Mouse (Mus musculus): ENCODE data around the gene Plekho1.

Plekho1 gene

DNA sequence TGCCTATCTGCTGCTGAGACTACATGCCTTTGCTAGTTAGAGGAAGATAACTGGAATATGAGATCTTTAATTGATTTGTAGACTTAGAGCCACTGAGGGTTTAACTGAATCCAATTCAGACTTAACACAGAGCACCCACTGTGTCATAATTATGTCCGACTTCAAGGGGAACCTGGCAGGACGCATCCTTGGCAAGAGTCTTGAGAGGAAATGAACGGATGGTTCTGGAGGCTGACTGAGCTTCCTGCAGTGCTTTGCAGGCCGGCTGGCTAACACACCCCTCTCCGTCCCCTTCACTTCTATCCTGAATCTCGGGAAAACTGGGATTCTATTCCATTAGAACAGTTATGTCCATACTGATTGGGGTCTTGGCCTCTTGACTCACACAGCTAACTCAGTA is 12.7 kb upstream of the Plekho1 start:
- no peak for DNase-seq (ENCODE audit: low spot score in 2 of 2)

- DNase-seq (ENCODE audit: low spot score in 2 of 2), result no peak
Measured at GRCm38 (mm10) chr3:96001560-96001959, 5.8 kb upstream of the Plekho1 start.

DNA sequence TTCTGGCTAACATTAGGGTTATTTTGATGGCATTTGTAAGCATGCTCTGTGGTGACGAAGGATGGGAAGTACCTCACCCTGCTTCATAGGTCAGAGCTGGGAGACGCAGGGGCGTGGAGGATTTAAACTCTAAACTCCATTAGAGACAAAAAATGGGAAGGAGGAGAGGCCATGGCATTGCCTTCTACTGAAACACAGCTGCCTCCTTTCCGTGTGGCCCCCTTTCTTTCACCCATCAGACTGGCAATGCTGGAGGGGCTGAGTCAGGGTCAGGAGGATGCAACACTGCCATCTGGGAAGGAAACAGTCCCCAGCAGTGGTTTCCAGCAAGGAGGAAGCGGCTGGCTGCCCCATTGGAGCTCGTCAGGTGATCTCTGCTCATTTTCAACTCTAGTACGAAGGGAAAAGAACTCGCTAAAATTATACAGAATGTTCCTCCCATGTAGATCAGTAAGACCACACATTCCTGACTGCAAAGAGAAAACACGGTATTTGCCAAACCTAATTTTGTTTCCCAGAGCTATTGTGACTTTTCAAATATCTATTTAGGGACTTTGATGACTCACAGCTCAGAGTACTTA is 5.2 kb upstream of the Plekho1 start:
- no peak for DNase-seq (ENCODE audit: low spot score in 2 of 2)

- DNase-seq (ENCODE audit: low spot score in 2 of 2), result no peak
Measured at GRCm38 (mm10) chr3:96000080-96000632, 4.4 kb upstream of the Plekho1 start.

- no peak for DNase-seq (ENCODE audit: low spot score in 2 of 2)
Measured at GRCm38 (mm10) chr3:95999308-96000079, 3.7 kb upstream of the Plekho1 start.

GRCm38 (mm10) chr3:95997203-95997721 is 1.5 kb upstream of the Plekho1 start:
- DNase-seq (ENCODE audit: low spot score in 2 of 2), result no peak

- DNase-seq (ENCODE audit: low spot score in 2 of 2), result no peak
Measured at GRCm38 (mm10) chr3:95996451-95997073, 761 bp upstream of the Plekho1 start.

DNA sequence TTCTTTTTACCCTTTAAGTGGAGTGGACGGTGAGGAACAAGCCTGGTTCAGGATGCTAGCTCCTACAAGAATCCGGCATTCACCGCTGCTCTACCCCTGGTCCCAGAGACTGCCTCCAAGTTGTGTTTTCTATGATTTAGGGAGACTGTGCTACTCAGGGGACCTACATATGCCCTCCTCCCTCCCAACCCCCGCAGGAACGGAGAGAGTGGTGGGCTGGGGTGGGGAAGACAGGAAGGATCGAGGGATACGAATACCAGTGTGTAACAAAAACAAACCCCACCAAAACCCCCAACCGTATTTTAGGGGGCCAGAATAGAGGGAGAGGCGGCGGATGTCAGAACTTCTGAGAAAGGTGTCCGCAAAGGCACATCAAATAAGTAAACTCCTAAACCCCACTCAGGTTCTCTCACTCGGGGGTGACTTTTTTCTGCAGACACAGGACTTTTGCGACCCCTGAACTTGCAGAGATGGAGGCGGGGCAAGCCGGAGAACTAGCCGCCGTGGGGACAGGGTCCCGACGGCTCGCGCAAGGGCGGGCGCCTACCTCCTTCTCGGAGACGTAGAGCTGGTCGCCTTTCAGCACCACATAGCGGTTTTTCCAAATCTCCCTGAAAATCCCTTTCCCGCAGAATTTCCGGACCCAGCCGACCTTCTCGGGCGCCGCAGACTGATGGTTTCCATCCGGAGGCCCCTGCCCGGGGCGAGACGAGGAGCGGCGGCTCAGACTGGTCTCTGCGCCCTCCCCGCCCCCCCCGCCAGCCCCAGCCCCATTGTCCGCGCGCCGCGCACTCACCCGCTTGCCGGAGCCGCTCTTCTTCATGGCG is 613 bp downstream of the Plekho1 start:
- no peak for DNase-seq (ENCODE audit: low spot score in 2 of 2)

DNA sequence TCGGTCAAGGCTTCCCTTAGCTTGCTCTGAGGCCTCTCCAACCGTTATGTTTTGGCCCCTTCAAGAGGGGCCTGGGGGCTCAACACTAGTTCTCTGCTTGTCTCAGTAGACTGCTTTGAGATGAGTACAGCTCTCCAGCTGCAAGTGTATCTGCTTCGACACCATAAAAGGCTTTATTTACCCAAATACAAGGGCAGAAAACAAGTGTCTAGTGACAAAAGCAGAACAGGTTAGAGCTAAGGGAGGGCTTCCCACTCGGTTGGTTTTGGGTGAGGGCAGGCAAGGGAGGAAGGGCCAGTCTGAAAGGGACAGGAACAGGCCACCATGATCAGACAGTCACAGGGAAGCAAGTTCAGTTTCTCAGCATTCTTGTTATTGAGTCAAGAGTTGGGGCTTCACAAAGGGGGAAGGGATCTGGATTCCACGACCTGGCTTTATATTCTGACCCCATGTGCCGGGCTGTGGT is 1.4 kb downstream of the Plekho1 start:
- DNase-seq (ENCODE audit: low spot score in 2 of 2), result no peak

DNA sequence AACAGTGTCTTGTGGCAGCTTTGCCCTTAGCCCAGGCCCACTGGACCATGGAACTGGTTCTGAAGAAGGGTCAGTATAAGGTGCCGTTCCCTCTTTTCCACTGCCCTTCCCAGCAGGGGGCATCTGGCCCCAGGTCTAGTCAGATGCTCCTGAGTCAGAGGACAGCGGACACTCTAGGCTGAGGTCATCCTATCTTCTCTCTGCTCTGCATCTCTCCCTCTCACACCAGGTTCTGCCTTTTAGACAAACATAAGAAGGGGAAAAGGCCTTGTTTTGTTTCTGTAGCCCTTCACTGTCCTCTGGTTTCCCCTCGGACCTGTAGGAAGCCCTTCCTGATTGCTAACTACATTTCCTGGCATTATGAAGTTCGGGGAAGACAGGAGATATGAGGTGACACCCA is 1.9 kb downstream of the Plekho1 start:
- DNase-seq (ENCODE audit: low spot score in 2 of 2), result no peak

GRCm38 (mm10) chr3:95992990-95993603 is 2.7 kb downstream of the Plekho1 start:
- no peak for DNase-seq (ENCODE audit: low spot score in 2 of 2)

DNA sequence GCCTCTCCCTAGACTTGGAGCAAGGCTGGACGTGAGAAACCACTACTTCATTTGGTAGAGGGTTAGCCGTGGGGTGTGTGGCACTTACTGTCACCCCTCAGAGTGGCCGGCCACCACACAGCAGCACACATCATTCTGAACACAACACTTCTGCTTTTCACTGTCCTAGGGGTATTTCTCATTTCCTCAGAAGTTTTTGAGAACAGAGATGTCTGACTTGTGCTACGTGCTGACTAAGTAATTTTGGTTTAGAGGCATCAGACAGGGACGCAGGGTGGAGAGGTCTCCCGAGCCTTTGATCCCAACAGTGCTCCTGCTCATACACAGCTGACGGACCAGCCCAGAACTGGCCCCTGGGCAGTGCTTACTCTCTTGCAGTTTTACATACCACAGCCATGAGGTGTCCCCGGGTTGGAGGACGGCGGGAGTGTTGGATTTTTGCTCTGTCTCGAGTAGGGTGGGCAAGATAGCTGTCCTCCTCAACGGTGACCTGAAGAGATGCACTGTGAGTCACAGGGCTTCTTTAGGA is 5.3 kb downstream of the Plekho1 start:
- DNase-seq (ENCODE audit: low spot score in 2 of 2), result no peak

DNA sequence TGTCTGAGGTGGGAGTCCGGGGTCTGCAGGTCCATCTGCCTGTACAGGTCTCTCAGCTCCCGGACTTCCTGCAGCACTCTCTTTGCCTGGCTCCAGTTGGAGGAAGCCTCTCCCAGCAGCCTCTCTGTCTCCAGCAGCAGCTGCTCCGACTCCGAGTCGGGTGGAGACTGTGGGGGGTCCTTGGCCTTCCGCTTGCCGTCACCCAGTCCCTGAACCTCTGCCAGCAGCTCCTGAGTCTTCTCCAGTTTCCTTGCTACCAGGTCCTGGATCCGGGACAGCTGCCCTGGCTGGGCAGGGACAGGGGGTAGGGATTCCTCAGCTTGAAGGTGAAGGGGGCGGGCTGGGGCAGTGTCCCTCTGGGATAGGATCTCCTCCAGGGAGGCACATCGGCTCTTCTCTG is 6.8 kb downstream of the Plekho1 start:
- peak in 1 of 2 experiments; percentile 67 for DNase-seq (ENCODE audit: low spot score in 2 of 2)

DNA sequence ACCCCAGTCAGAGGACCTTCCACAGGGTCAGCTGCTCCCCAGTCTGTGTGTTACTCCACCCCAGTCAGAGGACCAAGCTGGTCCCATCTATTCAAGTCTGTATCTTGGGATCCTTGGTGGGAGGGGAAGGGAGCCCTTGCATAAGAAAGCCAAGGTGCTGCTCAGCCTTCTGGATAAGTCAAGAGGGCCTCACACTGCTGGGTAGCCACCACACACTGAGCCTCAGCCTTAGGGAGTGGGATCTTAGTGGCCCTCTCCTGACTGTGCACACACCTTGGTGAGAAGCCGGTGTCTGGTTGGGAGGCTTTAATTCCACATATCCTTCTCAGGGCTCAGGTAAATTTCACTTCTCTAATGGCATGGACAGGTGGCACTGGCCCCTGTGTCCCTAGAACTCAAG is 7.7 kb downstream of the Plekho1 start:
- DNase-seq (ENCODE audit: low spot score in 2 of 2), result no peak

DNA sequence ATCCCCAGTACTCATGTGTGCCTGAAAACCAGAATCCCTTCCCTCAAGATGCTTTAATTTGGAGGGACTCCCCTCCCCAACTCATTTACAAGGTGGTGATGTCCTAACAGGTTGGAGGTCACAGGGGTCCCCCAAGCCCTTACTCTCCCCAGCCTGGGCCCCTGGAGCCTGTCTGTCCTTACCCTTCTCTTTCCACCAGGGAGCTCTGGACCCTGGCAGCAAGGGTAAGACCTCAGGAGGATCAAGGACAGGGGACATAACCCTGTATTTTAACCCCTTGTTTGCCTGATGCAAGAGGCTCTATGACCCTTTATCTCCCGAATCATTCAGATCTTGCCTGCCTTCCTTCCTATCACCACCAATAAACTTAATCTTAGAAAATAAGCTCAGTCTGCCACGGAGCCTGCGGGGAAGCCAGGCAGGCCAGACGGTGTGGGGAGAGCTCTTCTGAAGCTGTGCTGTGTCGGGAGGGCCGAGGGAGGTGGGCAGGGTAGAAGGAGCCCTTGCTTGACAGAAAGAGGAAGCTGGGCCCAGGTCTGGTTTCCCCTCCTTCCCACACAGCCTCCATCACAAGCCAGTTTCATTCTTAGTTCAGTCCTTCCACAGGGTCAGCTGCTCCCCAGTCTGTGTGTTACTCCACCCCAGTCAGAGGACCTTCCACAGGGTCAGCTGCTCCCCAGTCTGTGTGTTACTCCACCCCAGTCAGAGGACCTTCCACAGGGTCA is 8.3 kb downstream of the Plekho1 start:
- no peak for DNase-seq (ENCODE audit: low spot score in 2 of 2)

- DNase-seq (ENCODE audit: low spot score in 2 of 2), result no peak
Measured at GRCm38 (mm10) chr3:95986984-95987383, 8.8 kb downstream of the Plekho1 start.

DNA sequence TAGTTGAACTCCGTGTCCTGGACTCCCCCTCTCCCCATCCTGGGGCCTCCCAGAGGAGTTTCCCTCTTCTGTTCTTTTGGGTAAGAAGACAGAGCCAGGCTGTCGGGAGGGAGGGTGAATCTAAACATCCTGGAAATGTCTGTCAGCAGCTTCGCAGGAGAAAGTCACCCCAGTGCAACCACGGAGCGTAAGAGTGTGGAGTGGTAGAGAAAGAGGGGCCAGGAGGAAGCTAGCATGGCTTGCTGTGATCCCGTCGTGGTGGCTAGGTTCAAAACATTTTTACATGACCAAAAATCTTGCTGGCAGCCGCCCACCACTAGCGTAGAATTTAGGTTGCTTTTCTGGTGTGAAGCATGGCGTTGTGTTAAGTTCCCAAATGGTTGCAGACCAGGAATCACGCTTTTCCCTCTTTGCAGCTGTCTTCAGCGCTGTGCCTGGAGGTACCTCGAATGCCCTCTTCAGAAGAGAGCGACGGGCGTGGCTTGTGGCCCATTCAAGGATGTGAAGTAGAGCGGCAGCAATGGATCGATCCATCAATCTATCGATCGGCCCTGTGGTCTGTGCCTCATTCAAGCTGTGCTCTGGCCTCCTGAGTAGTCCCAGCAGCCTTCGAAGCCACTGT is 9.7 kb downstream of the Plekho1 start:
- no peak for DNase-seq (ENCODE audit: low spot score in 2 of 2)

DNA sequence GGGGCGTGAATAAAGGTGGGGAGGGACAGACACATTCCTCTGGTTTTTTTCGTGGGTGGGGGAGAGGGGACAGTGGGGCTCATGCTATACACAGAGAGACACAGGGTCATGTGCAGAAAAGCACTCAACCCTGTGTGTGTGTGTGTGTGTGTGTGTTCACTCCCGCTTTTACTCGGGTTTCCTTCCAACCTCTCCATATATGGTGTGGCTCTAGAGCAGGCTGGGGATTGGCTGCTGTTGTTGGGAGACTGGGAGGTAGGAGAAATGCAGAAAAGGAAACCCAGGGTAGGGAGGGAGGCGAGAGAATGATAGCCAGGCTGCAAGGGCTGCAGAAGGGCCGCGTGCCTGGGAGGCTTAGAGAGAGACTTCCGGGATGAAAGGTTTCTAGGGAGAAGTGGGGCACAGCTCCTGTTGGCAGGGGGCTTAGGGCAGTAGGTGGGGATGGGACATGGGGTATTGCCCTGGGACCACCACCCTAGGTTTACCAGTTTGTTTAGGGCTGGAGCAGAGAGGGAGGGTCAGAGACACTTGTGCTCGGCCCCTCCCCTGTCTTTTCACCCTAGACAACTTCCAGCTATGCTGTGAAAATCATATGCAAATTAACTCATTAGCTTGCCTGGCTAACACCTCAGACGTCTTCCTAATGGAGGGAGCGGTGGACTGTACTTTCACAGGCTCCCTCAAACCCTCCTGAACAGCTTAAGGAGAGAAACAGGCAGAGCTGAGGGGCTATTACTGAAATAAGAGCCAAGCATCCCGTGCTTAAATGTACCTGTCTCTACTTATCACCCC is 10.4 kb downstream of the Plekho1 start:
- DNase-seq (ENCODE audit: low spot score in 2 of 2), result peak; percentile 69 to 70

- no peak for DNase-seq (ENCODE audit: low spot score in 2 of 2)
Measured at GRCm38 (mm10) chr3:95982129-95982528, 13.7 kb downstream of the Plekho1 start.

All from urinary bladder, postnatal 4 days (tissue).